Mouse (Mus musculus): ENCODE measurements around the gene Ceacam19. TPM values are rescaled to one million over a fixed set of nuclear protein-coding genes. Genes with fewer than 3 reads are reported as not detected.

The Ceacam19 gene
- polyA plus RNA-seq, 1 experiment from 2014 or later, result 0.48 TPM

DNA sequence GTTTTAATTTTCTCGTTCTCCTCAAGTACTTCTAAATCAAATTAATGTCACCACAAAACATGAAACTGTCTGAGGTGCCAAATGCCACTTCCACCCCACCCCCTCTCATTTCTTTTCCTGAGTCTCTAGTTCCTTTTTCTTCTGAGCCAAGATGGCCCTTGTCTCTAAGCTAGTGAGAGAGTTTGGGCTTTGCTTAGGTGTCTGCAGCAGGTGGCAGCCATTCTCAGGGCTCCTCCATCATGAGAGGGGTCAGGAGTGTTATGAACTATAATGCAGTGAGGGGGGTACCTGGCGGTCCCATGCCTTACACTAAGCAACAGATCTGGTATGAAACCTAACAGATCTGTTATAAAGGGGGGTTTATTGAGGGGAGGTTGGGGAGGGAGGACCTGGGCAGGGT, 35.6 kb upstream of the Ceacam19 start:
- Histone ChIP-seq H3K27me3 (no peaks in the 10 kb centered on the region), H3K27ac (no peak overlapping the region), H3K4me3 (no peak overlapping the region), H3K4me1 (peaks cover 11% of the 10 kb centered on the region), H3K9me3 (no peaks in the 10 kb centered on the region), H3K9ac (no peak overlapping the region), H3K4me2 (no peak overlapping the region), H3K36me3 (0 out of 2 replicates have a peak, but pooled peaks cover 4% of the 10 kb centered on the region)
- ATAC-seq (ENCODE audit: insufficient number of reproducible peaks, insufficient read depth, low FRiP score, low TSS enrichment, low read depth), result no peak
- WGBS, result 45% methylated on average over 2 of the region's 2 CpGs

DNA sequence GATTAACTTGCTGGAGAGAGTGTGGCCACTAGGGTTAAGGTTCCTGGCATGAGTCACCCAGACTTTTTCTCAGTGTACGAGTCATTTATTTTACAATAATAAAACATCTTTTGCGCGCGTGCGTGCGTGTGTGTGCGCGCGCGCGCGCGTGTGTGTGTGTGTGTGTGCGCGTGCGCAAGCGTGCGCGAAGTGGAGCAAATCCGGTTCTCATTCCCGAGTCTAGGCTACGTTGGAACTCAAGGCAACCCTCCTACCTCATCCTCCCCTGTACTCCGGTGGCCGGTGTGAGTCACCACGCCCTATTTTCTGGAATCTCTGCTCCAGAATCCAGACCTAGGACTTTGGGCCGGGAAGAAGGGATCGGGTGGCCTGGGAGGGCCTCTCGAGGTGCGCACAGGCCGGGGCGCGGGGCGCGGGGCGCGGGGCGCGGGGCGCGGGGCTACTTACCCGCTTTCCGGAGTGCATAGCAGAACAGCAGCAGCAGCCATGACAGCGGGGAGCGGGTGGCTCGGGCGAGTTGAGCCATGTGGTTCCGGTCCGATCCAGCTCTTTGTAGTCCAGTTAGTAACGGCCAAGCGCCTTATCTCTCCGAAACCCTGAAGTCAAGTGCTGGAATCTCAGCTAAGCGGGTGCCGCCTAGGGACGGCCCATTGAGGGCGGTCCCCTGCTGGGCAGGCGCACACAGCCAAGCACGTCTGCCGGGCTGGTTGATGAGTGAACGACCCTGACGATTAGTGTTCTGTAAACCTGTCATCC, 32.9 kb upstream of the Ceacam19 start, which contains the start of gene Pvr:
Gene Pvr, minus strand, starts transcription at position 655 of the 756 bp plus-strand sequence.
- WGBS, result under 1% methylated on average over 60 of the region's 60 CpGs
- peak; percentile 76 for ATAC-seq (ENCODE audit: insufficient number of reproducible peaks, insufficient read depth, low FRiP score, low TSS enrichment, low read depth)
- Histone ChIP-seq H3K27me3 (no peaks in the 10 kb centered on the region), H3K27ac (peak within 1 kb of the TSS; percentile 71), H3K4me2 (peak within 1 kb of the TSS; percentile 68), H3K4me1 (peaks cover 11% of the 10 kb centered on the region), H3K36me3 (peaks cover 27% of the 10 kb centered on the region), H3K9ac (peak within 1 kb of the TSS; percentile 80), H3K9me3 (no peaks in the 10 kb centered on the region), H3K4me3 (peak within 1 kb of the TSS; percentile 71)

DNA sequence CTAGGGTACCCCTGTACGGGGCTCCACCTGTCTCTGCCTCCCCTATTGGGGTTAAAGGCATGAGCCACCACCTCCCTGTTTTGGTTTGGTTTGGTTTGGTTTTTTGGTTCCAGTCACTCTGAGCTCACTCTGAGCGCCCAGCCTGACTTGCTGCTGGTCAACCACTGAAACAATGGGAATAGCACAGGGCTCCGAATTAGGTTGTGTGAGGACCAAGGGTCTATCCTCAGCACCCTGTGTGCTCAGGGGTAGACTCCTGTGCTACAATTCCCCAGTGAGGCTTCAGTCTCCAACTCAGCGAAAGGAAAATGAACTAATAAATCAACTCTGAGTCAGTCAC, 32.4 kb upstream of the Ceacam19 start:
- Histone ChIP-seq H3K27me3 (no peaks in the 10 kb centered on the region), H3K9me3 (no peaks in the 10 kb centered on the region), H3K9ac (peak overlapping the region; percentile 80), H3K4me3 (peak overlapping the region; percentile 71), H3K4me1 (peaks cover 11% of the 10 kb centered on the region), H3K4me2 (peak overlapping the region; percentile 68), H3K36me3 (peaks cover 33% of the 10 kb centered on the region), H3K27ac (no peak overlapping the region)
- 0 out of 2 replicates have a peak, but pooled peaks have one; percentile 13 for ATAC-seq (ENCODE audit: insufficient number of reproducible peaks, insufficient read depth, low FRiP score, low TSS enrichment, low read depth)
- 30% methylated on average over 4 of the region's 4 CpGs for WGBS

DNA sequence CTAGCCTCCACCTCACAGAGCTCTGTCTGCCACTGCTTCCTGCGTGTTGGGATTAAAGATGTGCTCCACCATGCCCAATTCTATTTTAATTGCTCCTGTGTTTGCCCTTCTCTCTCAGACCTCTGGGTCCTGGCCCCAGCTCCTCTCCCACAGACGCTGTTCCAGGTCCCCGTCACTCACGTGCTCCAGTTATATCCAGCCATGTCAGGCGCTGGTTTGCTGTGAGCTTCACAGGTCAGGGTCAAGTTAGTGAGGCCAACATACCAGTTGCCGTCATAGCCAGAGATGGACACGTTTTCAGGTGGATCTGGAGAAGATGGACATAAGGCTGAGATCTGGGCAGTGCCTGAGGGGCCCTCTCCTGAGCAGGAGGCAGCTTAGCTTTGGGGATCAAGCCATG, 26.8 kb upstream of the Ceacam19 start:
- no peak for ATAC-seq (ENCODE audit: insufficient number of reproducible peaks, insufficient read depth, low FRiP score, low TSS enrichment, low read depth)

DNA sequence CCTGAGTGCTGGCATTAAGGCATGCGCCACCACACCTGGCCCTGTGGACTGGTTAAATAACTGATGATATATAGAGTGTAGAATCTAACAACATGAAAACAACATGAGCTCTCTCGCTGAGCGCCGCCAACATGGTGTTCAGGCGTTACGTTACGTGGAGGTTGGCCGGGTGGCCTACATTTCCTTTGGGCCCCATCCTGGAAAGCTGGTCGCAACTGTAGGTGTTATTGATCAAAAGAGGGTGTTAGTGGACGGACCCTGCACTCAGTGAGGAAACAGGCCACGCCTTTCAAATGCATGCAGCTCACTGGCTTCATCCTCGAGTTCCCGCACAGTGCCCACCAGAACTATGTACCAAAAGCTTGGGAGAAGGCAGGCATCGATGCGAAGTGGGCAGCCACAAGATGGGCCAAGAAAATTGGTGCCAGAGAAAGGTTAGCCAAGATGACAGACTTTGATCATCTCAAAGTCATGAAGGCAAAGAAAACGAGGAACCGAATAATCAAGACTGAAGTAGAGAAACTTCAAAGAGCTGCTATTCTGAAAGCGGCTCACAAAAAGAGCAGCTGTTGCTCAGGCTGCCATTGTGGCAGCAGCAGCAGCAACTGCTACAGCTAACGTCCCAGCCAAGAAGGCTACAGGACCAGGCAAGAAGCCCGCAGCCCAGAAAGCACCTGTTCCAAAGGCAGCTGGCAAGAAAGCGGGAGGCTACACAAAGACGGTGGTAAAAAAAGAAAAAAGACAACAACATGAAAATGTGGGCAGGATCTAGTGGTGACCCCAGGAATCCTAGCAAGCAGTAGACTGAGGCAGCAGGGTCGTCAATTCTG, 24.1 kb upstream of the Ceacam19 start:
- ATAC-seq (ENCODE audit: insufficient number of reproducible peaks, insufficient read depth, low FRiP score, low TSS enrichment, low read depth), result no peak

More for the DNA sequence above, 26.8 kb upstream of the Ceacam19 start:
- no peak overlapping the region for H3K9ac ChIP-seq
- no peak overlapping the region for H3K4me2 ChIP-seq
- H3K4me3 ChIP-seq, result no peak overlapping the region
- WGBS, result 89% methylated on average over 7 of the region's 7 CpGs
- peaks cover 69% of the 10 kb centered on the region for H3K36me3 ChIP-seq
- no peak overlapping the region for H3K27ac ChIP-seq
- no peaks in the 10 kb centered on the region for H3K9me3 ChIP-seq
- H3K27me3 ChIP-seq, result no peaks in the 10 kb centered on the region
- H3K4me1 ChIP-seq, result no peaks in the 10 kb centered on the region

DNA sequence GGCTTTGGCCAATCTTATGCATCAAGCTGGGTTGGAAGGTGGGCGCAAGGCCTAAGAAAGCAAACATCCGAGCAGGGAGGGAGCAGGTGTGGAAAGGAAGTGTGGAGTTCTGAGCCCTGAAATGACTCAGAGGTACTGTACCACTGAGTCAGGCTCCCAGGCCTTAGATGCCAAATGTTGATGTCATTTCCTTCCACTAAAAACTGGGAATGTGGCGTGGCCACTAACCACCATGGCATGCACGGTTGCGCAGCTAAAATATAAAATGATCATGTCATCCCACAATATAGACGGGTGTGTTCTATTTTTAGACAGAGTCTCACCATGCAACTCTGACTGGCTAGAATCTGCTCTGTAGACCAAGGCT, 23.5 kb upstream of the Ceacam19 start:
- Histone ChIP-seq H3K4me2 (no peak overlapping the region), H3K9ac (no peak overlapping the region), H3K4me3 (no peak overlapping the region), H3K4me1 (no peaks in the 10 kb centered on the region), H3K27me3 (no peaks in the 10 kb centered on the region), H3K36me3 (peaks cover 72% of the 10 kb centered on the region), H3K9me3 (0 out of 2 replicates have a peak, but pooled peaks cover under 1% of the 10 kb centered on the region), H3K27ac (no peak overlapping the region)
- 84% methylated on average over 6 of the region's 6 CpGs for WGBS
- ATAC-seq (ENCODE audit: insufficient number of reproducible peaks, insufficient read depth, low FRiP score, low TSS enrichment, low read depth), result no peak

More for the DNA sequence above, 24.1 kb upstream of the Ceacam19 start:
- Histone ChIP-seq H3K4me3 (no peak overlapping the region), H3K9me3 (no peaks in the 10 kb centered on the region), H3K27ac (no peak overlapping the region), H3K9ac (no peak overlapping the region), H3K36me3 (peaks cover 72% of the 10 kb centered on the region), H3K4me1 (no peaks in the 10 kb centered on the region), H3K27me3 (no peaks in the 10 kb centered on the region), H3K4me2 (no peak overlapping the region)
- 86% methylated on average over 23 of the region's 23 CpGs for WGBS

DNA sequence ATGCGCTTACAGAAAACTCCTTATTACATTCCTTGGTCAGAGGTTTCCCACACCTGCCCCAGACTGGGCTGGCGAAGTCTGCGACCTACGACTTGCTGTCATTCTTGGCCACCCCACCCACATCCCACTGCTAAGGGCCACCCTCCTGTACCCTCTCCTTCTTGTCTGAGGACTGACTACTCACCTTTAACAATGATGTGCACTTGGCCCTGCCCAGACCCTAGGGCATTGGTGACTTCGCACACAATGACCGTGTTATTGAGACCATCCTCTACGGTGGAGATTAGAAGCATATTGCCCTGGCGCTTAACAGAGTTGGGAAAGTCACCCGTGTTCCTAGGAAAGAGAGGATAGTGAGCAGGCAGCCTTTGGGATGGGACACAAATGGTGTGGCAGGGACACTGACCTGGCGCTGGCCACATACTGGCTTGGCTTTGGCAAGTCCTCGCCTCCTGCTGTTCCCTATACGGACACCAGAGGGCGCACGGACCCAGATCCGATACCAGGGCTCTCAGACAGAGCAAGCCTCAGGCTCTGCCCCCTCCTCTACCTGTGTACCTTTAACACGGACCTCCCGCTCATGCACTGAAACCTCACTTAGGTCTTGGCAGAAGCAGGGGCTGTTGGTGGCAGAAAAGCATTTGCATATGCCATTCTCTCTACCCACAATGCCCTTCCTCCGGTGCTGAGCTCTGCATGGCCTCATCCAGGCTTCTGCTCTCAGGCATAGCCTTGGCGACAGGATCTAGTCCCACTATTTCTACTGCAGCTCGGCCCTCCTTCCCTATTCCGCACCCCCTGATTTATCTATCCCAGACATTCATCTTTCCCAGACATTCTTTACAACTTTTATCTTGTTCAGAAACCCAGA, 22.9 kb upstream of the Ceacam19 start:
- WGBS, result 50% methylated on average over 21 of the region's 21 CpGs
- H3K9me3 ChIP-seq, result 0 out of 2 replicates have a peak, but pooled peaks cover 3% of the 10 kb centered on the region
- H3K27ac ChIP-seq, result no peak overlapping the region
- H3K27me3 ChIP-seq, result no peaks in the 10 kb centered on the region
- ATAC-seq (ENCODE audit: insufficient number of reproducible peaks, insufficient read depth, low FRiP score, low TSS enrichment, low read depth), result 0 out of 2 replicates have a peak, but pooled peaks have one; percentile 37
- no peak overlapping the region for H3K9ac ChIP-seq
- no peak overlapping the region for H3K4me2 ChIP-seq
- H3K4me1 ChIP-seq, result no peaks in the 10 kb centered on the region
- no peak overlapping the region for H3K4me3 ChIP-seq
- peaks cover 71% of the 10 kb centered on the region for H3K36me3 ChIP-seq

DNA sequence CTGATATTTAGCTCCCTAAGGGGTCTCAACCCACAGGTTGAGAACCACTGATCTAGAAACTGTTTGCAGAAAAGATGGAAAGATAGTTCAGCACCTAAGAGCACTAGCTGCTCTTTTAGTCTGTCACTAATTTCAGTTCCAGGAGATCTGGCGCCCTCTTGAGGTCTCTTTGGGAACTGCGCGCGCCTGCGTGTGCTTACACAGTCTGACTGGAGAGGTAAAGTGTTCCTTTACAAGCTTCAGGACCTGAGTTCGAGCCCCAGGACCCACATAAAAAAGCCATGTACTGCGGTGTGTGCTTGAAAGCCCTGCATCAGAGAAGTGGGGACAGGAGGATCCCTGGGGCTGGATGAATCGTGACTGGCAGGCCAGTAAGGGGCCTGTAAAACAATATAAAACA, 2.1 kb upstream of the Ceacam19 start:
- H3K4me3 ChIP-seq, result no peak overlapping the region
- H3K4me2 ChIP-seq, result no peak overlapping the region
- H3K27ac ChIP-seq, result no peak overlapping the region
- no peaks in the 10 kb centered on the region for H3K4me1 ChIP-seq
- 48% methylated on average over 8 of the region's 8 CpGs for WGBS
- H3K27me3 ChIP-seq, result no peaks in the 10 kb centered on the region
- 0 out of 2 replicates have a peak, but pooled peaks cover 3% of the 10 kb centered on the region for H3K9me3 ChIP-seq
- no peak overlapping the region for H3K9ac ChIP-seq
- H3K36me3 ChIP-seq, result no peaks in the 10 kb centered on the region
- ATAC-seq (ENCODE audit: insufficient number of reproducible peaks, insufficient read depth, low FRiP score, low TSS enrichment, low read depth), result no peak

DNA sequence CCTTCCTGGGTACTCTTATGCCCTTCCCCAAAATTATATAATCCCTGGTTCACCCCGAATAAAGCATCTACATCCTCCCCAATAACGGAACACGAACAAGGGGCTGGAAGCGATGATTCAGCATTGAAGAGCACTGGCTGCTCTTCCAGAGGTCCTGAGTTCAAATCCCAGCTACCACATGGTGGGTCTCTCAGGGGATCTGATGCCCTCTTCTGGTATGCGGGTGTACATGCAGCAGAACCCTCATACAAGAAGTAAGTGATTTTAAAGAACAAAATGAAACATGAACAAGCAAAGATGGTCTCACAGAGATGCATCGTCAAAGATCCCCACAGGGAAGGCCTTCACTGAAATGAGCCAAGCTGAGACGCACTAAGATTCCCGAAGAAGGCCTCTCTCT, 7.0 kb downstream of the Ceacam19 start:
- H3K4me1 ChIP-seq, result no peaks in the 10 kb centered on the region
- no peaks in the 10 kb centered on the region for H3K9me3 ChIP-seq
- no peak overlapping the region for H3K27ac ChIP-seq
- H3K36me3 ChIP-seq, result no peaks in the 10 kb centered on the region
- 79% methylated on average over 8 of the region's 8 CpGs for WGBS
- H3K4me2 ChIP-seq, result no peak overlapping the region
- no peaks in the 10 kb centered on the region; the same call in 1 of the 2 replicates for H3K27me3 ChIP-seq
- ATAC-seq (ENCODE audit: insufficient number of reproducible peaks, insufficient read depth, low FRiP score, low TSS enrichment, low read depth), result no peak
- H3K9ac ChIP-seq, result no peak overlapping the region
- no peak overlapping the region for H3K4me3 ChIP-seq

DNA sequence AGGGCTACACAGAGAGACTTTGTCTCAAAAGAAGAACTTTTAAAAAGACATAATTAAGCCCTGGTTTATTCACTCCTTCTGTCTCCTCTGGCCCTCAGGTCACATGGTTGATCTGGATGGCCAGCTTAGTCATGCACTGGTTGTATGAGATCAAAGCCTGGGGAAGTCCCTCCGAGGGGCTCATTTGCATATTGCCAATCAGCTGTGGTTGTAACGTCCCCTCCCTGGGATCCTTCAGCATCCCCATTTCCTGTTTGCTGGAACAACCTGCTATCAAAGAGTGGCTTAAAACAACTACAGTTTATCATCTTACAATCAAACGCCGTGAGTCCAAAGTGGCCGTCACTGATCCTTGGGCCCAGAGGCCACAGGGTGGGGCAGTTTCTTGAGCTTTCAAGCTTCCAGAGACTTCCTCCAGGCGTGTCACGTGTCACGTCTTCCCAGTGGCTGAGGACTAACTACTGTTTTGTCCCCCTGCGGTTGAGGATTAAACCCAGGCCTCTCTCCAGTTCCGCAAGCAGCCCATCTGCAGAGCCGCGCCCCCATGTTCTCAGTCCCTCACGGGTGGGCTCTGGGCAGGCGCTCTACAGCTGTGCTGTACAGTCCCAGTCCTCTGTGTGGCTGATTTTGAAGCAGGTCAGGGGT, 10.9 kb downstream of the Ceacam19 start:
- no peak overlapping the region for H3K4me2 ChIP-seq
- no peak overlapping the region for H3K4me3 ChIP-seq
- H3K4me1 ChIP-seq, result no peaks in the 10 kb centered on the region
- H3K9me3 ChIP-seq, result no peaks in the 10 kb centered on the region
- H3K36me3 ChIP-seq, result no peaks in the 10 kb centered on the region
- no peak overlapping the region for H3K9ac ChIP-seq
- no peak for ATAC-seq (ENCODE audit: insufficient number of reproducible peaks, insufficient read depth, low FRiP score, low TSS enrichment, low read depth)
- 46% methylated on average over 14 of the region's 14 CpGs for WGBS
- H3K27me3 ChIP-seq, result no peaks in the 10 kb centered on the region
- no peak overlapping the region for H3K27ac ChIP-seq

Data from embryonic facial prominence, embryonic 13.5 days (tissue).